Mouse (Mus musculus) embryonic fibroblast, embryonic 13.5 days (primary cell): Measurements from ENCODE around the gene Cacna2d1.

Experiments used
- CTCF ChIP-seq: IDR thresholded peaks from 2 replicates; pipeline ENCODE4 v1.5.1; 2011; ENCODE audit warnings: mild to moderate bottlenecking, control low read depth, low read length, moderate library complexity, borderline replicate concordance; ENCODE audit not compliant: insufficient read depth
- POLR2A ChIP-seq: IDR thresholded peaks from 2 replicates; pipeline ENCODE4 v1.6.1; 2011; ENCODE audit warnings: low read depth, mild to moderate bottlenecking, control low read depth, low read length, moderate library complexity

DNA sequence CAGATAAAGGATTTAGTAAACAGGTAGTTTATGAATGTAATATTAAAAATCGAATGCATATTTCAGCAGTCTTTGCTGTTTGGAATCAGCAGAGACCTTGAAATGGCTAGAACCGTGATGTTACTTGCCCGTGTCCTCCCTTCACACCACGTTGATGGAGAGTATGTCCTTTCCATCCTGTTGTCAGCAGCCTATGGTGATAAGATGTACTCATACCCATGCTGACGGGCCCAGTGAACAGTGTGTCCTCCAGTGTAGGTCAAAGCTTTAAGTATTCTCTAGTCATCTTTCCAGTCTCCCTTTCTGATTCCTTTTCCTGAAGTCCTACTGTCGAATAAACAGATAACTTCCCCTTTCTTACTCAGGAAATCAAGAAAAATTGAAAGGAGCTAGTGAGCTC, 72.5 kb downstream of the Cacna2d1 start:
- TF ChIP-seq POLR2A = no peak
- TF ChIP-seq CTCF = no peak
